Comparison of ENCODE assay signal across 22 mouse cellular contexts in the genomic region with DNA sequence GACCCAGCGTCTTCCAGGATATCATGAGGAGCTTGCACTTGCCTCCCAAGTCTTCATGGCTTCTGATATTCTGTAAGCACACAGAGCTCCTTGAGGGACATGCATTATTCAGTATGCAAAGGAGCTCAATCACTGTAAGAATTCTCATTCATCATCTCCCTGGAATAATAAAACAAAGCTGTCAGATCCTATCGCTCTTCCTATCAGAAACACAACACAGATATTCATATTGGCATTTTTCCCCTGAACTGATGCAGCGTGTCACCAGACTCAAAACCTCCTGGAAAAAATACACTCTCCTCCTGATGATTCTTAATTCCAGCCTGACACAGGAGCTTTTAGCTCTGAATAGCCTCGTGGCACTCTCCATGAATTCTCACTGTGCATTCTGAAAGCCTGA.
DNase-seq lines count a peak whose midpoint lies in the region; ATAC-seq and TF ChIP-seq lines count a peak whose summit lies in the region.
"Had no signal": no experiment of that assay in that cellular context is flagged by ENCODE, and none has a peak within 500 bp of the region (broad histone marks: within the 10 kb centered on the region; RNA-seq: fewer than 3 reads in every experiment).

No protein-coding gene starts in this region.

- H3K4me2 ChIP-seq in forebrain, embryonic 11.5 days (ENCODE audit: low read depth, low read length, severe bottlenecking): no peak overlapping the region
- H3K4me2 ChIP-seq in midbrain, embryonic 12.5 days (replicated peaks): peak overlapping the region; percentile 11; the same call in 1 of the 2 replicates
- H3K4me2 ChIP-seq: neural tube, embryonic 12.5 days; stomach, embryonic 15.5 days had no signal

- H3K4me1 ChIP-seq in forebrain, embryonic 11.5 days (replicated peaks; ENCODE audit: control insufficient read depth, insufficient read depth, low read length): 0 out of 2 replicates have a peak, but pooled peaks cover 2% of the 10 kb centered on the region
- peaks cover 24% of the 10 kb centered on the region; the same call in 1 of the 2 replicates for H3K4me1 ChIP-seq in forebrain, embryonic 10.5 days
- peaks cover 11% of the 10 kb centered on the region for H3K4me1 ChIP-seq in midbrain, embryonic 12.5 days
- H3K4me1 ChIP-seq in cerebellum, adult 2 months (ENCODE audit: control insufficient read depth, insufficient read depth, low read length): no peaks in the 10 kb centered on the region
- H3K4me1 ChIP-seq: limb, embryonic 10.5 days; neural tube, embryonic 12.5 days; stomach, embryonic 15.5 days had no signal

- no peaks in the 10 kb centered on the region for H3K9me3 ChIP-seq in forebrain, embryonic 11.5 days (ENCODE audit: control insufficient read depth, low read length)
- H3K9me3 ChIP-seq in forebrain, embryonic 10.5 days: no peaks in the 10 kb centered on the region
- no peaks in the 10 kb centered on the region for H3K9me3 ChIP-seq in midbrain, embryonic 12.5 days
- H3K9me3 ChIP-seq: limb, embryonic 10.5 days; neural tube, embryonic 12.5 days; stomach, embryonic 15.5 days had no signal

- no peak for TF ChIP-seq POLR2A in cerebellum, adult 2 months (IDR thresholded peaks at IDR 0.05; ENCODE audit: borderline replicate concordance, insufficient read depth, low read length)

- 0 out of 2 replicates have a peak, but pooled peaks have one; percentile 36 for ATAC-seq in forebrain, embryonic 11.5 days (replicated peaks; ENCODE audit: low FRiP score)
- peak; percentile 62; the same call in 1 of the 2 replicates for ATAC-seq in midbrain, embryonic 12.5 days (ENCODE audit: low FRiP score, low read depth)
- ATAC-seq: activated CD4-positive, CD25-positive, alpha-beta regulatory T cell, adult 4 months; liver, postnatal 0 days had no signal

- 57% methylated on average over 4 of the region's 4 CpGs for WGBS in forebrain, embryonic 11.5 days
- 65% methylated on average over 4 of the region's 4 CpGs for WGBS in forebrain, embryonic 10.5 days
- WGBS in midbrain, embryonic 12.5 days: 30% methylated on average over 4 of the region's 4 CpGs
- 23% methylated on average over 4 of the region's 4 CpGs for WGBS in cerebellum, adult 2 months

- H3K27me3 ChIP-seq in forebrain, embryonic 11.5 days (ENCODE audit: control insufficient read depth, insufficient read depth, low read length): no peaks in the 10 kb centered on the region
- no peaks in the 10 kb centered on the region for H3K27me3 ChIP-seq in forebrain, embryonic 10.5 days (ENCODE audit: poor library complexity, severe bottlenecking)
- no peaks in the 10 kb centered on the region for H3K27me3 ChIP-seq in midbrain, embryonic 12.5 days
- H3K27me3 ChIP-seq in cerebellum, adult 2 months (ENCODE audit: control insufficient read depth, insufficient read depth, low read length): no peaks in the 10 kb centered on the region
- H3K27me3 ChIP-seq: neural tube, embryonic 12.5 days; stomach, embryonic 15.5 days had no signal

- no peak for DNase-seq in forebrain, embryonic 11.5 days (ENCODE audit: low spot score)
- no peak for DNase-seq in forebrain, embryonic 10.5 days (ENCODE audit: extremely low spot score, low spot score)
- DNase-seq in retina, postnatal 1 day: peak; percentile 3
- no peak for DNase-seq in retina, embryonic 14.5 days (ENCODE audit: low spot score)
- DNase-seq in gastrocnemius, adult 8-10 months (ENCODE audit: low spot score in 2 of 2): no peak
- no peak for DNase-seq in spleen, adult 18-20 months
- DNase-seq in cerebellum, adult 2 months: no peak
- DNase-seq: adrenal gland, postnatal 14 days; cerebellum, adult 18-20 months; cerebellum, postnatal 36 days; heart, postnatal 4 days; kidney, adult 11 months; liver, postnatal 0 days; lung, postnatal 10 days; thymus, adult 18-20 months; thymus, postnatal 4 days had no signal

- H3K27ac ChIP-seq in forebrain, embryonic 11.5 days (ENCODE audit: low read depth, low read length): no peak overlapping the region
- H3K27ac ChIP-seq in forebrain, embryonic 10.5 days: no peak overlapping the region
- H3K27ac ChIP-seq in midbrain, embryonic 12.5 days (replicated peaks): no peak overlapping the region
- H3K27ac ChIP-seq in cerebellum, adult 2 months (ENCODE audit: insufficient read depth, low read length): no peak overlapping the region
- H3K27ac ChIP-seq: limb, embryonic 10.5 days; neural tube, embryonic 12.5 days; stomach, embryonic 15.5 days had no signal

- no peak for TF ChIP-seq CTCF in cerebellum, adult 2 months (IDR thresholded peaks at IDR 0.05; ENCODE audit: borderline replicate concordance, insufficient read depth, low read depth, low read length)

- H3K9ac ChIP-seq in forebrain, embryonic 11.5 days (ENCODE audit: low read length): no peak overlapping the region
- H3K9ac ChIP-seq in midbrain, embryonic 12.5 days (replicated peaks): no peak overlapping the region
- H3K9ac ChIP-seq: liver, postnatal 0 days; neural tube, embryonic 12.5 days; stomach, embryonic 15.5 days had no signal

- no peaks in the 10 kb centered on the region for H3K36me3 ChIP-seq in forebrain, embryonic 11.5 days (ENCODE audit: control insufficient read depth, insufficient read depth, low read length)
- no peaks in the 10 kb centered on the region for H3K36me3 ChIP-seq in forebrain, embryonic 10.5 days (replicated peaks)
- H3K36me3 ChIP-seq in midbrain, embryonic 12.5 days: no peaks in the 10 kb centered on the region
- H3K36me3 ChIP-seq: G1E; limb, embryonic 10.5 days; neural tube, embryonic 12.5 days; stomach, embryonic 15.5 days had no signal

- no peak overlapping the region for H3K4me3 ChIP-seq in forebrain, embryonic 11.5 days (ENCODE audit: low read depth, low read length)
- H3K4me3 ChIP-seq in forebrain, embryonic 10.5 days: no peak overlapping the region
- H3K4me3 ChIP-seq in midbrain, embryonic 12.5 days: no peak overlapping the region
- no peak overlapping the region for H3K4me3 ChIP-seq in cerebellum, adult 2 months (replicated peaks; ENCODE audit: insufficient read depth, low read depth, low read length)
- H3K4me3 ChIP-seq: limb, embryonic 10.5 days; neural tube, embryonic 12.5 days; stomach, embryonic 15.5 days had no signal
